Mouse (Mus musculus): ENCODE results near the gene Mterf1a. TPM values are rescaled to one million over a fixed set of nuclear protein-coding genes. Genes with fewer than 3 reads are reported as not detected.
"Not testable (repeated sequence)": the region's sequence is repeated elsewhere in the genome, so short reads cannot be mapped to it uniquely, and the experiment has no call there.

Mterf1a gene
- polyA plus RNA-seq, 1 experiment from 2014 or later = 9.9 TPM

DNA sequence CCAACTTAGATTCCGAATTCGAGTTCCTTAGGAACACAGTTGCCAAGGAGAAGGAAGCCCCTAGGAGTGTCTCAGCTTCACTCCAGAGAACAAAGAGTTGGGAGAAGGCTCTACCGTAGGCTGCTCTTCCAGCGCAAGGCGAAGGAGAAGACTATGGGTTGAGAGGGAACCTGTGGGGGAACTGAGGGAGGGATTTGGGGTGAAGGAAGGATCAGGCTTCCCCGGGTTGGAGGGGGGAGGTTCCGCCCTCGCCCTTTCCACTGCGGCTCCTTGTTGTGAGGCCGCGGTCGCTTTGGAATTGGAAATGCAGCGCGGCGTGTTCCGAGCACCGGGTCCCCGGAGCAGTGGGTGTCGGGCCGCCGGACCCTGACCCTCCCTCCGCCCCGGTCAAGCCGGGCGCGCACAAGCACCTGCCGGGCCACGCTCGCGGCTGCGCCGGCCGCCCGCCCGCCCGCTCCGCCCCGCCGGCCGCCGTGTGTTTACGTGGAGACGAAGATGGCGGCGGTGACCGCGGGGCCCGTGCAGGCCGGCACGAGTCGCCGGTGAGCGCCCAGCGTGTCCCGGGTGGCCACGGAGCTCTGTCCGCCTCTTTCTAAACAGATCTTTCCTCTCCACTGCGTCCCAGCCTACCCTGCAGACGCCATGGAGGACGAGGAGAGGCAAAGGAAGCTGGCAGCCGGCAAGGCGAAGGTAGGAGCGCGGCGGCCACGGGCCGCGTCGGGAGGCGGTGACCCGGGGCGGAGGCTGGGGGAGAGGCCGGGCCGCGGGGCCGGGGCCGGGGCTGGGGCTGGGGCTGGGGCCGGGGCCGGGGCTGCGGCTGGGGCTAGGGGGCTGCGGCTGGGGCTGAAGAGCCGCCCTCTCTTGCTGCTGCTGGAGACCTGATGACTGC is 34.3 kb upstream of the Mterf1a start, which contains the start of gene Akap9:
Gene Akap9, plus strand, starts transcription at position 254 of the 889 bp plus-strand sequence.
- Histone ChIP-seq H3K4me1 (replicated peaks) (peaks cover 42% of the 10 kb centered on the region), H3K36me3 (no peaks in the 10 kb centered on the region), H3K27me3 (no peaks in the 10 kb centered on the region), H3K9ac (replicated peaks) (peak within 1 kb of the TSS; percentile 99), H3K4me3 (replicated peaks) (peak within 1 kb of the TSS; percentile 92), H3K27ac (peak within 1 kb of the TSS; percentile 98), H3K4me2 (replicated peaks) (peak within 1 kb of the TSS; percentile 77), H3K9me3 (no peaks in the 10 kb centered on the region)
- ATAC-seq = peak; percentile 86
- WGBS = under 1% methylated on average over 61 of the region's 82 CpGs

DNA sequence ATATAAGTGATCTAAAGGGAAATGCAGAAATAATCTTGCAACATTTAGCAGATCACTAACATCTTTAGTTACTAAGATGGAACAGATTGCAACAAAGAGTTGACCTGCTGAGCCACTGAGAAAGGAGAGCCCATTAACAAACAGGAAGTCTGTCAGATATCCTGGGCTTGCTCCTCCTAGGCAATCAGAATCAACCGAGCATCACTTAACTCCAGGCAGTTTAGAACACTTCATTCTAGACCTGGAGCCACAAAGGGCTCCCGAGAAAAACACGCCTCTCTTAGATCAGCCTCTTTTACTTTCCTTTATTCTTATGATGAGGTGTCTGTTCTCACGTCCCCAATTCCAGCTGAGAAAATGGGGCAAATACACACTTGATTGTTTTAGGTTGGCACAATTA is 32.9 kb upstream of the Mterf1a start:
- 0 out of 2 replicates have a peak overlapping the region, but pooled peaks have one; percentile 19 for H3K27ac ChIP-seq
- WGBS = 23% methylated on average over 4 of the region's 4 CpGs
- no peak for ATAC-seq
- no peaks in the 10 kb centered on the region for H3K27me3 ChIP-seq
- H3K4me2 ChIP-seq (replicated peaks) = no peak overlapping the region; the same call in 1 of the 2 replicates
- H3K9me3 ChIP-seq = no peaks in the 10 kb centered on the region
- H3K9ac ChIP-seq (replicated peaks) = 0 out of 2 replicates have a peak overlapping the region, but pooled peaks have one; percentile 49
- peaks cover 31% of the 10 kb centered on the region for H3K4me1 ChIP-seq (replicated peaks)
- no peaks in the 10 kb centered on the region for H3K36me3 ChIP-seq
- no peak overlapping the region for H3K4me3 ChIP-seq (replicated peaks)

DNA sequence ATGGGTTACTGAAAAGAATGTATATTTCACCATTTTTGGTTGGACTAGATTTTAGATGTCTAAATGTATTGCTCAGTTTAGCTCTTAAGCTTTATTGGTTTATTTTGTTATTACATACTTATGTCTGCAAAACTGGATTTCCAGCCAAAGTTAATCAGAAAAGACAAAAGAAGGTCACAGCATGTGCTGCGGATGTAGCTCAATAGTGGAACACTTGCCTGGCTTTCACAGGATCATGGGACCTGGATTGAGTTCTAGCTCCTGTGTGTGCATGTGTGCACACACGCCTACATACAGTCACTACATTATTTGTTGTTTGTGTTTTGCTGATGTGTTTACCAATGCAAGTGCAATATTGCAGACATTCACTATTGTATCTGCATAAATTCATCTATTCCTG is 28.6 kb upstream of the Mterf1a start:
- no peak overlapping the region for H3K9ac ChIP-seq (replicated peaks)
- H3K4me1 ChIP-seq (replicated peaks) = peaks cover 9% of the 10 kb centered on the region; the same call in 1 of the 2 replicates
- H3K4me2 ChIP-seq (replicated peaks) = no peak overlapping the region
- H3K27me3 ChIP-seq = no peaks in the 10 kb centered on the region
- no peaks in the 10 kb centered on the region for H3K9me3 ChIP-seq
- WGBS = 93% methylated on average over 2 of the region's 2 CpGs
- H3K27ac ChIP-seq = no peak overlapping the region
- H3K36me3 ChIP-seq = no peaks in the 10 kb centered on the region
- no peak overlapping the region for H3K4me3 ChIP-seq (replicated peaks)
- no peak for ATAC-seq

DNA sequence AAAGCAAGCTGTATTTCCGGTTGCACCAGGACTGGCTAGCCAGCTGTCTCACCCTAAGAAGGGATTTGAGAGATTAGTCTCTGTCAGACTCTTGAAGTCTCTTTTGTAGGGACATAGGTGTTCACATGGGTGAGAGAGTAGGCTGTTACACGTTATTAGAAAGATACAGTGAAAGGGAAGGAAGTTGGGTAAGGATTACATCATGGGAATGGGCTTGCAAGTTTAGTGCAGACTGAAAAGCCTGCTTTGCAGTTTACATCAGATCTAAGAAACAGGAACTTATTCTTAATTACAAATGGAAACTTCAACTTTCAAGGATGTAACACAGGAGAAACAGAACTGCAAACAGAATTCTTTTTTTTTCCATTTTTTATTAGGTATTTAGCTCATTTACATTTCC is 11.7 kb upstream of the Mterf1a start:
- no peak for ATAC-seq
- WGBS = 76% methylated on average over 2 of the region's 2 CpGs
- no peak overlapping the region for H3K27ac ChIP-seq
- H3K9me3 ChIP-seq = no peaks in the 10 kb centered on the region
- no peaks in the 10 kb centered on the region for H3K36me3 ChIP-seq
- no peak overlapping the region for H3K4me2 ChIP-seq (replicated peaks)
- no peak overlapping the region for H3K4me3 ChIP-seq (replicated peaks)
- H3K9ac ChIP-seq (replicated peaks) = no peak overlapping the region
- no peaks in the 10 kb centered on the region for H3K27me3 ChIP-seq
- H3K4me1 ChIP-seq (replicated peaks) = no peaks in the 10 kb centered on the region

DNA sequence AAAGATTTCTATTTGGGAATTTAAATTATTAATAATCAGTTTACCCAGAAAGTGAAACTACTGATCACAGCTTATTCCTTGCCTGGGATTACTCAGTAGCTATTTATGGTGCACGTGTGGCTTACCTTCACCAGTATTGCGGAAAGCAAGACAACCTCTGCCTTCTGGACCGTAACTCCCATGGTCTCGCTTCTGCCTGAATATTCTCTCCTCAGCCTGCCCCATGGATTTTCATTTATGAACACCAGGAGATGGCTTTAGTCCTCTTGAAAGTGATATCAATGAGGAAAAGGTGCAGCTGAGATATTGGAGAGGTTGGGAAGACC is 524 bp upstream of the Mterf1a start:
- H3K36me3 ChIP-seq; ATAC-seq; H3K4me2 ChIP-seq (replicated peaks): not testable (repeated sequence)

DNA sequence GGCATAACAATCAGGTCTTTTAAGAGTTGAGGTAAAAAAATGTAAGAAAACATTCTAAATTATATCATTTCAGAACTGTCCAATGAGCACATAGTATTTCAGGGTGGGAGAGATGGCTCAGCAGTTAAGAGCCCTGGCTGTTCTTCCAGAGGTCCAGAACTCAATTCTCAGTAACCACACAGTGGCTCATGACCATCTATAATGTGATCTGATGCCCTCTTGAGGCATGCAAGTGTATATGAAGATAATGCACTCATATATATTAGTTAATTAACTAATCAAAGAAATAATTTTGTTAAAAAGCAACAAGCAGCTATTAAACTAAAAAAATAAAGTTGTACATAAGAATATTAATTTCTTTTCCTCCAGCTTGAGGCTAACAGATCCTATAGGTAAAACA is 4.5 kb downstream of the Mterf1a start:
- H3K4me2 ChIP-seq (replicated peaks) = no peak overlapping the region
- H3K36me3 ChIP-seq = no peaks in the 10 kb centered on the region
- H3K4me1 ChIP-seq (replicated peaks) = peaks cover 10% of the 10 kb centered on the region
- H3K27me3 ChIP-seq = no peaks in the 10 kb centered on the region
- H3K9ac ChIP-seq (replicated peaks) = no peak overlapping the region
- no peaks in the 10 kb centered on the region for H3K9me3 ChIP-seq
- H3K4me3 ChIP-seq (replicated peaks) = no peak overlapping the region
- no peak overlapping the region for H3K27ac ChIP-seq
- ATAC-seq = no peak

More for the DNA sequence above, 524 bp upstream of the Mterf1a start:
- not testable (repeated sequence) for H3K27me3 ChIP-seq; H3K9ac ChIP-seq (replicated peaks); H3K9me3 ChIP-seq; H3K4me1 ChIP-seq (replicated peaks); H3K27ac ChIP-seq
- WGBS = 96% methylated on average over 4 of the region's 4 CpGs
- H3K4me3 ChIP-seq (replicated peaks) = peak overlapping the region; percentile 27

DNA sequence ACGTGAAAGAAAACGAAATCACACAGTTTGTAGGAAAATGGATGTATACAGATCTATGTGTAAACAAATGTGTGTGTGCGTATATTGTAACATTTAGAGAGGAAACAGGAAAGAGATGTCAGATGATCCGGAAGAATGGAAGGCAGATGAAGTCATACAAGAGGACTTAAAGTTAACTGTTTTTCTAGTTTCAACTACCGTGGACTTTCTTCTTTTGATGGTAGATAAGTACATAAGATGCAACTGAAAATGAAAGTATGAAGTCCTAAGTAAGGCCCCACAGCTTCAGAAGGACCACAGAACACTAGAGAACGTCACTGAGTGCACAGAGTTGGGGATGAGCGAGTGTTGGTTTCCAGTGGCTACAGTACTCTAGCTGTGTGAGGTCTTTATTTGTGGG is 6.9 kb downstream of the Mterf1a start:
- H3K4me1 ChIP-seq (replicated peaks); H3K27ac ChIP-seq; ATAC-seq; H3K9ac ChIP-seq (replicated peaks); H3K4me3 ChIP-seq (replicated peaks); H3K9me3 ChIP-seq; H3K36me3 ChIP-seq; H3K4me2 ChIP-seq (replicated peaks); H3K27me3 ChIP-seq: not testable (repeated sequence)
- 89% methylated on average over 7 of the region's 7 CpGs for WGBS

DNA sequence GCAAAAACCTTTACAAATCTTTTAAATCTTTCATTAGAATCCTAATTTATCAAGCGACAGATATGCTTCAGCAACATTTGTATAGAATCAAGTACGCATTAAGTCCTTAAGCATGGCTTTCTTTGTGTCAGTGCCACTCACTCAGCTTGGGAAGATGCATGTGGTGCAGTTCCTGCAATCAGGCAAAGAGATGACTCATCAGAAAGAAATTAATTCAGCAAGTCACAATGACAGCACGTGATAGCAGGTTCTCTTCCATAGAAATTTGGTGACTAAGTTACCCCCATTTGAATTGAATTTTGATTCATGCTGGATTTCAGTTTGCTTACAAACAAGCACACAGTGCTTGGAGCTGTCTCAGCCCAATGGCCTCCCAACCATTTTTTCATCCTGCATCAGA is 20.2 kb downstream of the Mterf1a start:
- no peak for ATAC-seq
- H3K9me3 ChIP-seq = no peaks in the 10 kb centered on the region
- no peak overlapping the region for H3K27ac ChIP-seq
- H3K4me2 ChIP-seq (replicated peaks) = no peak overlapping the region
- 76% methylated on average over 3 of the region's 3 CpGs for WGBS
- H3K9ac ChIP-seq (replicated peaks) = no peak overlapping the region
- no peaks in the 10 kb centered on the region for H3K36me3 ChIP-seq
- H3K27me3 ChIP-seq = no peaks in the 10 kb centered on the region
- H3K4me3 ChIP-seq (replicated peaks) = no peak overlapping the region
- no peaks in the 10 kb centered on the region for H3K4me1 ChIP-seq (replicated peaks)

DNA sequence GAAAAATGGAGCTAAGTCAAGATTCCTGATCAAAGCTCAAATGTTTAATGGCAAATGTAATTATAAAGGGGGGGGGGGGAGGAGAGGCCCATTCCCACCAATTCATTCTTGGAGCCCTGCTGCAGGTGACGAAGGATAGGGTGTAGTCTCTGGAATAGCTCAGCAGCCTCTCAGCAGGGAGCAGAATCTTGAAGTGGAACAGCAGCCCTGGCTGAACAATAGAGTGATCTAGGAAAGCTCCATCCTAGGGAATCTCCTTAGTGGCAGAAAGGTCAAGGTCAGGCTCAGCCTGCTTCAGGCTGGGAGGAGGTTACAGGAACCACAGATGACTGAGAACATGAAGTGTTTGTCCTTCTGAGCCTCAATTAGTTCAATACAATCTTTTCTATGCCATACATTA is 21.4 kb downstream of the Mterf1a start:
- no peak overlapping the region for H3K4me2 ChIP-seq (replicated peaks)
- H3K4me3 ChIP-seq (replicated peaks) = no peak overlapping the region
- H3K27me3 ChIP-seq = no peaks in the 10 kb centered on the region

DNA sequence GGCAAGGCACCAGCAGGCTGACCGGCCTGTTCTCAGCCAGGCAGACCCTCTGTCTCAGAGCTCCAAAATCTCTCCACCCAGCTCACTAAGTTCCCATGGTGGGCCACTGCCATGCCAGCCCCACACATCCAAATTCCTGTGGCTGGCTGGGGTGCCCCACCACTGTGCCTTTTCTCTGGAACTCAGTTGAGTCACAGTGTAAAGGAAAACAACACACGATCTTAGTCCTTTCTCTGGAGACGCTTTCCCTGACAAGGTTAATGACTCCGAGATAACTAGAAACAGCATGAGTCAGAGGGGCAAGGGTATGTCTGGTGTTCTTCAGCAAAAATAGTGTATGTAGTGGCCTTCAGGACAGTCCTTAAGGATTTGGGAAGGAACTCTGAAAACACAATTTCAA is 23.6 kb downstream of the Mterf1a start:
- ATAC-seq = no peak
- WGBS = 88% methylated on average over 4 of the region's 4 CpGs
- H3K36me3 ChIP-seq = no peaks in the 10 kb centered on the region
- no peaks in the 10 kb centered on the region for H3K4me1 ChIP-seq (replicated peaks)
- H3K9me3 ChIP-seq = no peaks in the 10 kb centered on the region
- H3K27me3 ChIP-seq = no peaks in the 10 kb centered on the region
- no peak overlapping the region for H3K4me3 ChIP-seq (replicated peaks)
- H3K4me2 ChIP-seq (replicated peaks) = no peak overlapping the region
- H3K9ac ChIP-seq (replicated peaks) = no peak overlapping the region
- H3K27ac ChIP-seq = no peak overlapping the region

More for the DNA sequence above, 21.4 kb downstream of the Mterf1a start:
- ATAC-seq = no peak
- WGBS = 22% methylated on average over 1 of the region's 1 CpGs
- Histone ChIP-seq H3K4me1 (replicated peaks) (no peaks in the 10 kb centered on the region), H3K36me3 (no peaks in the 10 kb centered on the region), H3K9ac (replicated peaks) (no peak overlapping the region), H3K27ac (no peak overlapping the region), H3K9me3 (no peaks in the 10 kb centered on the region)

DNA sequence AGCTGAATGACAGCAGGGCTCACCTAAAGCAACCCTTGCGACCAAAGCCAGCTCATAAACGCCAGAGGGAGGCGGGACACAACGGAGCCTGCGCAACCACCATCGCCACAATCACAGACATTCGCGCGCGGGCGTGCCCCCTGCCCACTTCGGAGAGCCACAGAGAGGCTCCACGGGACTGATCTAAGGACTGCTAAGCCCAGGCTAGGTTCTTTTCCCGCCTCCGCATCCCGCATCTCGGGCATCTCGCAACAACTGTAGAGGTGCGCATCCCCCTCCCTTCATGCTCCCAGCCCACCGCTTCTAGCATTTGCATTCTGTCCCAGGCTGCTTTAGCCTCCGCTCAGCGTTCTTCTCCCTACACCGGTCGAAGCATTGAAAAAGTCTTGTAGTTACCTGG is 48.7 kb downstream of the Mterf1a start, which contains the start of gene Lrrd1:
Gene Lrrd1, plus strand, starts transcription at position 148 of the 400 bp plus-strand sequence.
- Histone ChIP-seq H3K27ac (no peak within 1 kb of the TSS), H3K9ac (replicated peaks) (peak within 1 kb of the TSS; percentile 65), H3K9me3 (no peaks in the 10 kb centered on the region), H3K4me1 (replicated peaks) (peaks cover 5% of the 10 kb centered on the region), H3K4me2 (replicated peaks) (peak within 1 kb of the TSS; percentile 66), H3K4me3 (replicated peaks) (peak within 1 kb of the TSS; percentile 43), H3K27me3 (no peaks in the 10 kb centered on the region), H3K36me3 (peaks cover 8% of the 10 kb centered on the region)
- 6% methylated on average over 24 of the region's 24 CpGs for WGBS
- peak; percentile 71 for ATAC-seq

Data from midbrain, embryonic 13.5 days (tissue).